Mouse (Mus musculus): ENCODE data around the gene Vmn1r73. TPM values are rescaled to one million over a fixed set of nuclear protein-coding genes. Genes with fewer than 3 reads are reported as not detected.

The Vmn1r73 gene
- polyA plus RNA-seq (2016; fragmentation: Nextera tagmentation; extraction: Ambion mirVana): not detected in 2 replicates

DNA sequence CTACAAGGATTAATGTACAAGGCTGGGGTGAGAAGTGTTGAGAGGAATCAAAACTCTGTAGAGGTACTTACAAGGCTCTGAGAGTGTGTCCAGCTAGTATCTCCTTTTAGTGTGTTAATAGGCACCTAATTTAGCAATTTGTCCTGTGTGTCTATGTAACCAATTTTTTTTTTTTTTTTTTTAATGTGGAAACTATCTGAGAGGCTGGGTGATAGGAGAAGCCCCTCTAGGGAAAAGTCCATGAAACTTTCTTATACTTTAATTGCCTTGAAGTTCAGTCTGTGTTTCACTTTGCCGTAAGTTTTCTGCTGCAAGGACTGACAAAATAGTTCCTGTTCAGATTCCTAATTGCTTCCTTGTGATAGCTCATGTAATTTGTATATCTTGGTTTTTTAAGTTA lies at the start of gene Vmn1r73:
TSS of gene Vmn1r73 (plus strand) at position 301 of the 400 bp plus-strand sequence.
- no peaks in the 10 kb centered on the region for H3K4me1 ChIP-seq
- no peak within 1 kb of the TSS for H3K4me3 ChIP-seq
- H3K9me3 ChIP-seq (replicated peaks): peaks cover 27% of the 10 kb centered on the region
- H3K9ac ChIP-seq: no peak within 1 kb of the TSS
- no peak within 1 kb of the TSS for H3K4me2 ChIP-seq (replicated peaks)
- ATAC-seq (ENCODE audit: low FRiP score): no peak
- H3K36me3 ChIP-seq: no peaks in the 10 kb centered on the region
- no peaks in the 10 kb centered on the region for H3K27me3 ChIP-seq
- H3K27ac ChIP-seq: no peak within 1 kb of the TSS
- WGBS: 95% methylated on average over 1 of the region's 1 CpGs

Other genes with a start within 250 kb of the Vmn1r73 start
- gene Zscan4-ps2, start 216.0 kb upstream of the Vmn1r73 start, polyA plus RNA-seq (2016; fragmentation: Nextera tagmentation; extraction: Ambion mirVana): not detected in 2 replicates
- not detected in 2 replicates for gene Zscan4-ps3, start 121.0 kb upstream of the Vmn1r73 start, polyA plus RNA-seq (2016; fragmentation: Nextera tagmentation; extraction: Ambion mirVana)
- gene Vmn1r72, start 50.1 kb upstream of the Vmn1r73 start, polyA plus RNA-seq (2016; fragmentation: Nextera tagmentation; extraction: Ambion mirVana): not detected in 2 replicates
- gene Vmn1r74, start 103.7 kb downstream of the Vmn1r73 start, polyA plus RNA-seq (2016; fragmentation: Nextera tagmentation; extraction: Ambion mirVana): not detected in 2 replicates
- not detected in 2 replicates for gene Vmn1r75, start 144.4 kb downstream of the Vmn1r73 start, polyA plus RNA-seq (2016; fragmentation: Nextera tagmentation; extraction: Ambion mirVana)
- gene Vmn1r76, start 207.9 kb downstream of the Vmn1r73 start, polyA plus RNA-seq (2016; fragmentation: Nextera tagmentation; extraction: Ambion mirVana): not detected in 2 replicates

Data from hindbrain, embryonic 12.5 days (tissue).